9 mouse cellular contexts compared by ENCODE assay signal in the genomic region with DNA sequence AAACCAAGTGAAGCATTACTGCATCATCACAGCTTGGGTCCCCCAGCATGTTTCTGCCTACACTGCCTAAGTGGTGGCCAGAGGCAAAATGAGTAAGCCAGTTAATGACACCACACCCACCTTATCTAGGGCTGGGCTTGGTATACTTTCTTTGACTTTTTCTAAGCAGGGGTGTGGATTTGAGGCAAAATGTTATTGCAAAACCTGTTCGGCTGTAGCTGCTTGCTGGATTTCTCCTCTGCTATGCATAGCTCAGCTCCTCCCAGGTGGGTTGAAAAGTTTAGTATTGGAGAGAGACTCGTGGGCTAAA. TPM values are rescaled to one million over a fixed set of nuclear protein-coding genes. Genes with fewer than 3 reads are reported as not detected.
DNase-seq lines count a peak whose midpoint lies in the region; ATAC-seq and TF ChIP-seq lines count a peak whose summit lies in the region.
"Had no signal": no experiment of that assay in that cellular context is flagged by ENCODE, and none has a peak within 500 bp of the region (broad histone marks: within the 10 kb centered on the region; RNA-seq: fewer than 3 reads in every experiment).

No protein-coding gene starts in this region.

- peaks cover 18% of the 10 kb centered on the region for H3K4me1 ChIP-seq in lung, embryonic 14.5 days (ENCODE audit: insufficient read depth)
- H3K4me1 ChIP-seq in intestine, embryonic 16.5 days (ENCODE audit: control insufficient read depth, insufficient read depth, low read length): peaks cover 31% of the 10 kb centered on the region
- peaks cover 9% of the 10 kb centered on the region; the same call in 1 of the 2 replicates for H3K4me1 ChIP-seq in stomach, embryonic 14.5 days (ENCODE audit: control insufficient read depth, insufficient read depth, low read length)

- TF ChIP-seq CTCF in lung, embryonic 14.5 days (IDR thresholded peaks at IDR 0.05; ENCODE audit: low read depth): no peak

- no peaks in the 10 kb centered on the region for H3K9me3 ChIP-seq in lung, embryonic 14.5 days (ENCODE audit: low read depth, low read length)
- H3K9me3 ChIP-seq in intestine, embryonic 16.5 days (ENCODE audit: control insufficient read depth, low read length): no peaks in the 10 kb centered on the region
- no peaks in the 10 kb centered on the region for H3K9me3 ChIP-seq in stomach, embryonic 14.5 days (ENCODE audit: control insufficient read depth, low read depth, low read length)
- H3K9me3 ChIP-seq: embryonic facial prominence, embryonic 12.5 days; hindbrain, embryonic 15.5 days had no signal

- no peaks in the 10 kb centered on the region for H3K36me3 ChIP-seq in lung, embryonic 14.5 days (ENCODE audit: insufficient read depth)
- H3K36me3 ChIP-seq in intestine, embryonic 16.5 days (ENCODE audit: control insufficient read depth, insufficient read depth, low read length): no peaks in the 10 kb centered on the region
- no peaks in the 10 kb centered on the region for H3K36me3 ChIP-seq in stomach, embryonic 14.5 days (ENCODE audit: control insufficient read depth, insufficient read depth, low read length)
- H3K36me3 ChIP-seq: embryonic facial prominence, embryonic 12.5 days; hindbrain, embryonic 15.5 days had no signal

- H3K9ac ChIP-seq in lung, embryonic 14.5 days: no peak overlapping the region
- H3K9ac ChIP-seq in intestine, embryonic 16.5 days (ENCODE audit: low read depth, low read length): no peak overlapping the region
- H3K9ac ChIP-seq in stomach, embryonic 14.5 days (replicated peaks; ENCODE audit: low read depth, low read length): no peak overlapping the region
- H3K9ac ChIP-seq: embryonic facial prominence, embryonic 12.5 days; hindbrain, embryonic 15.5 days had no signal

- DNase-seq in lung, embryonic 14.5 days: peak; percentile 14
- no peak for DNase-seq in lung, postnatal 14 days
- peak; percentile 69 for DNase-seq in c-Kit-positive CD71-positive TER-119-positive erythroid progenitor cells, embryonic 14.5 days (ENCODE audit: low spot score)
- DNase-seq in embryo, embryonic 9.5 days (ENCODE audit: extremely low spot score): no peak
- no peak for DNase-seq in left cerebral cortex, adult 18-20 months (ENCODE audit: low spot score in 2 of 2)

- no peak overlapping the region for H3K4me2 ChIP-seq in lung, embryonic 14.5 days
- no peak overlapping the region for H3K4me2 ChIP-seq in intestine, embryonic 16.5 days (ENCODE audit: low read depth, low read length)
- H3K4me2 ChIP-seq in stomach, embryonic 14.5 days (replicated peaks; ENCODE audit: low read depth, low read length): no peak overlapping the region
- H3K4me2 ChIP-seq: embryonic facial prominence, embryonic 12.5 days; hindbrain, embryonic 15.5 days had no signal

- no peaks in the 10 kb centered on the region for H3K27me3 ChIP-seq in lung, embryonic 14.5 days (ENCODE audit: insufficient read depth, low read length)
- no peaks in the 10 kb centered on the region for H3K27me3 ChIP-seq in intestine, embryonic 16.5 days (replicated peaks; ENCODE audit: control insufficient read depth, insufficient read depth, low read length)
- H3K27me3 ChIP-seq in stomach, embryonic 14.5 days (ENCODE audit: control insufficient read depth, insufficient read depth, low read length): no peaks in the 10 kb centered on the region
- H3K27me3 ChIP-seq: embryonic facial prominence, embryonic 12.5 days; hindbrain, embryonic 15.5 days had no signal

- H3K27ac ChIP-seq in lung, embryonic 14.5 days (ENCODE audit: low read depth): no peak overlapping the region
- no peak overlapping the region for H3K27ac ChIP-seq in intestine, embryonic 16.5 days (ENCODE audit: low read length)
- peak overlapping the region; percentile 70; the same call in 1 of the 2 replicates for H3K27ac ChIP-seq in stomach, embryonic 14.5 days (ENCODE audit: low read length)
- H3K27ac ChIP-seq: embryonic facial prominence, embryonic 12.5 days; hindbrain, embryonic 15.5 days had no signal

- ATAC-seq in lung, embryonic 14.5 days (ENCODE audit: insufficient read depth): 0 out of 2 replicates have a peak, but pooled peaks have one; percentile 47
- peak; percentile 72 for ATAC-seq in intestine, embryonic 16.5 days
- peak; percentile 88 for ATAC-seq in stomach, embryonic 14.5 days (ENCODE audit: insufficient number of reproducible peaks, insufficient read depth, low FRiP score, low read depth)

- H3K4me3 ChIP-seq in lung, embryonic 14.5 days (ENCODE audit: low read depth, low read length): no peak overlapping the region
- H3K4me3 ChIP-seq in intestine, embryonic 16.5 days (ENCODE audit: low read length): no peak overlapping the region
- H3K4me3 ChIP-seq in stomach, embryonic 14.5 days (ENCODE audit: low read depth, low read length): no peak overlapping the region
- H3K4me3 ChIP-seq: embryonic facial prominence, embryonic 12.5 days; hindbrain, embryonic 15.5 days had no signal

- WGBS in lung, embryonic 14.5 days: 47% methylated on average over 2 of the region's 2 CpGs
- 47% methylated on average over 2 of the region's 2 CpGs for WGBS in intestine, embryonic 16.5 days
- 33% methylated on average over 2 of the region's 2 CpGs for WGBS in stomach, embryonic 14.5 days

RNA-seq across cellular contexts. Expression of gene Plxna2, which starts 57.8 kb away (rescaled TPM):
- 9.8 and 10.1 TPM in 2 replicates for polyA plus RNA-seq in lung, embryonic 14.5 days (2014; fragmentation: Nextera tagmentation; extraction: Ambion mirVana)
- polyA plus RNA-seq in intestine, embryonic 16.5 days (2015; fragmentation: Nextera tagmentation; extraction: Ambion mirVana): 4.3 and 4.6 TPM in 2 replicates
- polyA plus RNA-seq in stomach, embryonic 14.5 days (2014; fragmentation: Nextera tagmentation; extraction: Ambion mirVana): 7.7 and 8.3 TPM in 2 replicates
- total RNA-seq in left cerebral cortex, adult 18-20 months (2021): 10 to 100 TPM; 73.3 to 76.6 TPM

Comparison
In these comparisons a context has a peak if more than half of its experiments do, and no peak if none do; other contexts are left out.
1. DNase-seq: peak in lung, embryonic 14.5 days (single experiment) and c-Kit-positive CD71-positive TER-119-positive erythroid progenitor cells, embryonic 14.5 days (single experiment); none in lung, postnatal 14 days (single experiment), embryo, embryonic 9.5 days (single experiment) and left cerebral cortex, adult 18-20 months (0 of 2).
2. Peak in every context shown above with its lines, with median percentiles within 50 percentile points of each other: ATAC-seq.